Mouse (Mus musculus) myocyte (in vitro differentiated cells): ENCODE measurements at regions not wholly inside any gene's neighbourhood (a gene's known extent, or its start where the extent isn't known, plus 50 kb on each side); places are given as distances from the start of the nearest gene placed in this dataset.

Source experiments
- H3K27me3 ChIP-seq: one replicate; pipeline ENCODE4 v1.6.1; 2011; ENCODE audit not compliant: control insufficient read depth, insufficient read depth, insufficient read length
- H3K36me3 ChIP-seq: one replicate; pipeline ENCODE4 v1.6.1; 2011; ENCODE audit not compliant: control insufficient read depth, insufficient read depth
- H3K4me2 ChIP-seq: one replicate; pipeline ENCODE4 v1.6.1; 2011; ENCODE audit warnings: low read depth, control low read depth
- H3K4me3 ChIP-seq: one replicate; pipeline ENCODE4 v1.5.1; 2011; ENCODE audit warnings: mild to moderate bottlenecking, control low read depth, moderate library complexity
- H3K79me2 ChIP-seq: one replicate; pipeline ENCODE4 v1.6.1; 2011; ENCODE audit not compliant: control insufficient read depth, insufficient read depth
- H3ac ChIP-seq: one replicate; pipeline ENCODE4 v1.6.1; 2011; ENCODE audit not compliant: control insufficient read depth, insufficient read length
- CEBPB ChIP-seq: IDR thresholded peaks from 2 replicates; pipeline ENCODE4 v1.6.1; 2011; ENCODE audit warnings: mild to moderate bottlenecking, moderate library complexity; ENCODE audit not compliant: poor library complexity, insufficient read depth, severe bottlenecking
- E2F4 ChIP-seq: IDR thresholded peaks from one replicate; pipeline ENCODE4 v1.6.1; 2011; ENCODE audit warnings: mild to moderate bottlenecking, control low read depth, moderate library complexity; ENCODE audit not compliant: insufficient read depth
- MAX ChIP-seq: IDR thresholded peaks from one replicate; pipeline ENCODE4 v1.6.1; 2011; ENCODE audit warnings: low read depth, mild to moderate bottlenecking, control low read depth
- MYOD1 ChIP-seq, 3 experiments: IDR thresholded peaks; one replicate each; pipeline ENCODE4 v1.6.1; 2011; ENCODE audit warnings: control low read depth in 2 of 3, low read depth in 2 of 3, mild to moderate bottlenecking in 2 of 3, moderate library complexity in 1 of 3; ENCODE audit not compliant: insufficient read length in 2 of 3, control insufficient read depth in 1 of 3
- MYOG ChIP-seq, 3 experiments: IDR thresholded peaks; one replicate each; pipeline ENCODE4 v1.6.1; 2011; ENCODE audit warnings: control low read depth in 2 of 3, low read depth in 2 of 3, mild to moderate bottlenecking in 2 of 3; ENCODE audit not compliant: insufficient read length in 2 of 3, control insufficient read depth in 1 of 3, insufficient read depth in 1 of 3
- POLR2A ChIP-seq: IDR thresholded peaks from one replicate; pipeline ENCODE4 v1.6.1; 2011; ENCODE audit warnings: low read depth, mild to moderate bottlenecking, control low read depth, moderate library complexity; ENCODE audit not compliant: insufficient read length
- POLR2AphosphoS2 ChIP-seq: IDR thresholded peaks from one replicate; pipeline ENCODE4 v1.6.1; 2011; ENCODE audit warnings: low read depth, control low read depth; ENCODE audit not compliant: insufficient read length
- REST ChIP-seq: IDR thresholded peaks from one replicate; pipeline ENCODE4 v1.6.1; 2011; ENCODE audit warnings: mild to moderate bottlenecking, control low read depth, moderate library complexity; ENCODE audit not compliant: insufficient read depth, insufficient read length
- SRF ChIP-seq: IDR thresholded peaks from one replicate; pipeline ENCODE4 v1.6.1; 2011; ENCODE audit warnings: low read depth; ENCODE audit not compliant: control insufficient read depth, insufficient read length
- TCF12 ChIP-seq: IDR thresholded peaks from one replicate; pipeline ENCODE4 v1.6.1; 2011; ENCODE audit warnings: mild to moderate bottlenecking, control low read depth; ENCODE audit not compliant: poor library complexity, insufficient read depth, severe bottlenecking
- TCF3 ChIP-seq: IDR thresholded peaks from one replicate; pipeline ENCODE4 v1.6.1; 2011; ENCODE audit warnings: low read depth, control low read depth; ENCODE audit not compliant: insufficient read length
- USF1 ChIP-seq: IDR thresholded peaks from one replicate; pipeline ENCODE4 v1.6.1; 2011; ENCODE audit warnings: low read depth, mild to moderate bottlenecking, control low read depth, moderate library complexity

DNA sequence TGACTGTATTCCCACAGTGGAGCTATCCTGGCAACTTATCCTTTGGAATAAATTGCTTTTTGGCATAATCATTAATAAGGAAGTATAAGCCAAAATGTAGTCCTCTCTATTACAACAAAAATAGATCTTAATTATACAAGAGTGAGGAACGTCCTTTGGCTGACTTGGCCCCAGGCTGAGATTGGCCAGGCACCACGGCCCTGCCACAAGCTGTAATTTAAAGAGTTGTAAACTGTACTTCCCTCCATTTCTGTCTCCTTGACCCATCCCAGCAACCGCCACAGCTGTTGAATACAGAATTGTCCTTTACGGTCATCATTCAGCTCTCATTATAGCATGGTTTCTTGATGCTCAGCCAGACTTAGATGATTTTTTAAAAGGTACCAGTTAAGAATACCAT is 119.6 kb upstream of the Smad1 start:
- no peak overlapping the region for H3K4me3 ChIP-seq
- H3K36me3 ChIP-seq: no peaks in the 10 kb centered on the region
- H3K4me2 ChIP-seq: no peak overlapping the region
- TF ChIP-seq CEBPB (no peak), MYOG (IDR thresholded peaks at IDR 0.05; ENCODE audit: control insufficient read depth in 1 of 3, insufficient read depth in 1 of 3, insufficient read length in 2 of 3, low read depth in 2 of 3) (no peak), E2F4 (no peak), POLR2AphosphoS2 (no peak), TCF12 (no peak), USF1 (no peak), POLR2A (no peak), SRF (no peak), REST (no peak), MYOD1 (IDR thresholded peaks at IDR 0.05; ENCODE audit: control insufficient read depth in 1 of 3, insufficient read length in 2 of 3, low read depth in 2 of 3) (no peak), TCF3 (no peak)
- H3K27me3 ChIP-seq: no peaks in the 10 kb centered on the region
- H3K79me2 ChIP-seq: no peaks in the 10 kb centered on the region
- H3ac ChIP-seq: no peak overlapping the region

DNA sequence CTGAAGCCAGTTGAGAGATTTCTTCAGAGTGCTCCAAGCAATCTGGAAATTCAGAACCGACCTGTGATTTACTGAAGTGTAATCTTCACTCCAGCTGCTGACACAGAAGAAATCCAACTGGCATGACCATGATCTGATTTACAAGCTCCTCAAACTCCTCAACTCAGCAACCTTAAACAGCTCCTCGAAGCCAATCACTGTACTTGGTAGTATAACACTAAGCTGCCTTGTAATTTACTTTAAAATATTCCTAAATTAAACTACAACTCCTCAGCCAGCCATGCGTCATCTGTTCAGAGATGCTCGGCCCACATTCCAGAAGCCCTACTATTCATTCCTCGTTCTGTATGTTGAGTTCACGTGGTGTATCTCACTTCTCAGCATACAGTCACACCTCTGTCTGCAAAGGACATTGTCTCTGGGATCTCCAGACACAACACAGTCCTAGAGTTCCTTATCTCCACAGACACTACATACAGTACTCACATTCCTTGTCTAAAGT is 116.0 kb upstream of the Smad1 start:
- Histone ChIP-seq H3K79me2 (no peaks in the 10 kb centered on the region), H3K27me3 (no peaks in the 10 kb centered on the region), H3ac (no peak overlapping the region), H3K4me2 (no peak overlapping the region), H3K36me3 (no peaks in the 10 kb centered on the region), H3K4me3 (no peak overlapping the region)
- TF ChIP-seq POLR2AphosphoS2 (no peak), POLR2A (no peak), TCF12 (no peak), SRF (no peak)

DNA sequence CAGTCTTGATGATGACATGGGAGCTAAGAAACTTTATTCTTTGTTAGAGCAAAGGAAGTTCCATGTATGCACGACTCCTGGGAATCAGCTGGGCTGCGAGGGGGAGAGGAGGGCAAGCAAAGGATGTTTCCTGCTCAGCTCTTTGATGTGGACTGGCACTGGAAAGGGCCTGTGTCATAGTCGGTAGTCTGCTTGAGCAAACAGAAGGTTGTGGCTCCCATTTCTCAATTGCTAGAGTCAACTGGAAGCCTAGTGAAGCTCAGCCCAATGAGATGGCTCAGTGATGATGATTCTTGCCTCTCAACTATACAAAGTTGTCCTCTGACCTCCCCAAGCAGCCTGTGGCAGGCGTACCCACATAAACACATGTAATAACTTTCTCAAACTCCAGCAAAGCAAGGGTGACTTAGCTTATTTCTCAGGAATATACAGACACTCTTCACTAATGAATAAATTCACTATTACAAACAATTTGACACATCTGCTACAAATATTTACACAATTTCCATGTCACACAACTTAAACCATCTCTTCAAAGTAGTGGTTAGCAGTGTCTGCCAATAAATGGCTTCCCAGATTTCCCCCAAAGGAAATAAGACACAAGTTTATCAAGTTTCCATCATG is 115.4 kb upstream of the Smad1 start:
- no peak for TF ChIP-seq MYOD1 (IDR thresholded peaks at IDR 0.05; ENCODE audit: control insufficient read depth in 1 of 3, insufficient read length in 2 of 3, low read depth in 2 of 3)
- no peak for TF ChIP-seq TCF12
- TF ChIP-seq TCF3: no peak
- no peak for TF ChIP-seq E2F4
- no peak for TF ChIP-seq MYOG (IDR thresholded peaks at IDR 0.05; ENCODE audit: control insufficient read depth in 1 of 3, insufficient read depth in 1 of 3, insufficient read length in 2 of 3, low read depth in 2 of 3)
- TF ChIP-seq REST: no peak
- no peak for TF ChIP-seq POLR2AphosphoS2
- TF ChIP-seq MAX: no peak
- TF ChIP-seq POLR2A: no peak
- no peak for TF ChIP-seq USF1
- no peak for TF ChIP-seq CEBPB
- no peak for TF ChIP-seq SRF
- peak overlapping the region; percentile 24 for H3K4me2 ChIP-seq
- no peaks in the 10 kb centered on the region for H3K79me2 ChIP-seq
- no peaks in the 10 kb centered on the region for H3K27me3 ChIP-seq
- H3K4me3 ChIP-seq: no peak overlapping the region
- H3ac ChIP-seq: no peak overlapping the region
- no peaks in the 10 kb centered on the region for H3K36me3 ChIP-seq

DNA sequence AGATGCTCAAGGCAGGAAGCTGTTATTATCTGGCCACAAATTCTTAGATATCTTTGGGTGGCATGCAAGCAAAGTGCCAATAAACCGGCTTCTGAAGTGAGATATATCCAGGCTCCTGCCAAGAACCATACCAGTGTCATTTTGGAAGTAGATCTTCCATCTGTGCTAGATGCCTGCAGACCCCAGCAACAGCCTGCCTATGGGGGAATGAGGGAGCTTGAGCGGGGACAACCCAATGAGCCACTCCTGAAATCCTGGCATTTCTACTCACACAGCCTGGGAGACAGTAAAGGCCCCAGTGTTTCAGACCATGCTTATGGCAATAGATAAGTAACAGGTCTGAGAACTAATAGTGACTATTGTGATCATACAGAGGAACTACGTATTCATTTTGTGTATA is 109.3 kb upstream of the Smad1 start:
- H3K4me3 ChIP-seq: no peak overlapping the region

More for the DNA sequence above, 109.3 kb upstream of the Smad1 start:
- no peaks in the 10 kb centered on the region for H3K79me2 ChIP-seq
- H3K4me2 ChIP-seq: no peak overlapping the region
- H3ac ChIP-seq: no peak overlapping the region
- TF ChIP-seq MYOG (IDR thresholded peaks at IDR 0.05; ENCODE audit: control insufficient read depth in 1 of 3, insufficient read depth in 1 of 3, insufficient read length in 2 of 3, low read depth in 2 of 3) (no peak), POLR2A (no peak), USF1 (no peak), REST (no peak), MAX (no peak), SRF (no peak), E2F4 (no peak), TCF3 (no peak), POLR2AphosphoS2 (no peak), MYOD1 (IDR thresholded peaks at IDR 0.05; ENCODE audit: control insufficient read depth in 1 of 3, insufficient read length in 2 of 3, low read depth in 2 of 3) (no peak), TCF12 (no peak), CEBPB (no peak)
- H3K27me3 ChIP-seq: no peaks in the 10 kb centered on the region
- H3K36me3 ChIP-seq: no peaks in the 10 kb centered on the region
